Mouse (Mus musculus): ENCODE measurements around the gene Smok3a. TPM values are rescaled to one million over a fixed set of nuclear protein-coding genes. Genes with fewer than 3 reads are reported as not detected.
A peak's percentile ranks its signal among the peaks of the same experiment; 100 is the strongest.

Smok3a gene
- polyA plus RNA-seq, 2 experiments = not detected

DNA sequence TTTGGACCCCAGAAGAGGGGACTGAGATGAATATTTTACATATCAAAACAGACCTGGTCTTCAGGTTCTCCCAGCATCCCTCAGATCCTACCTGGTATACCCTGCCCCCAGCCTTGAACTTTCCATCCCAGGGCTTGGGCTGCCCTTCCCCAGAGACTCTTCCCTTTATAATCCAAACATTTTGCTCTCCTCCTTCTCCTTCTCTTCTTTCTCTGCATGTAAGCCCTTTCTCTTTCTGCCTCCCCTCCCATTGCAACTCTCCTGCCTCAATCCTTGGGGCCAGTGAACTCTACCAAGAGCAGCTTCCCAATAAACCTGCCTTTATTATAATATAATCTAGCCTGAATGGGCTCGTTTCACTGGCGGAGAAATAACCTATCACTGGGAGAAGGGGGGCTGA lies 62.9 kb downstream of the Smok3a start:
- no peak for TF ChIP-seq CTCF (IDR thresholded peaks at IDR 0.05; ENCODE audit: low read depth)
- no peak for TF ChIP-seq EP300 (IDR thresholded peaks at IDR 0.05; ENCODE audit: low read depth)
- Histone ChIP-seq H3K4me2 (ENCODE audit: low read depth) (peak overlapping the region; percentile 89), H3K9ac (replicated peaks) (no peak overlapping the region), H3K27me3 (ENCODE audit: control insufficient read depth, insufficient read depth, low read length) (no peaks in the 10 kb centered on the region), H3K27ac (peak overlapping the region; percentile 51), H3K9me3 (ENCODE audit: control insufficient read depth, low read length) (no peaks in the 10 kb centered on the region), H3K4me1 (replicated peaks; ENCODE audit: control insufficient read depth in 2 of 2, insufficient read depth in 2 of 2, low read length in 1 of 2) (peaks cover 19 to 21% of the 10 kb centered on the region in 2 experiments), H3K36me3 (replicated peaks; ENCODE audit: control insufficient read depth, insufficient read depth, low read depth) (no peaks in the 10 kb centered on the region; the same call in 1 of the 2 replicates), H3K4me3 (ENCODE audit: insufficient read depth in 1 of 2, low read depth in 2 of 2, low read length in 2 of 2) (no peak overlapping the region)
- DNase-seq (ENCODE audit: low read depth in 3 of 3, low spot score in 3 of 3) (no peak), ATAC-seq (ENCODE audit: insufficient read depth) (no peak)
- WGBS (ENCODE audit: insufficient replicate concordance) = 74% methylated on average over 2 of the region's 2 CpGs

Other genes with a start within 250 kb of the Smok3a start
- gene Ppp1r35, start 242.4 kb upstream of the Smok3a start, polyA plus RNA-seq (2012; rRNA removed) = 22.8 and 23.1 TPM in 2 replicates
- gene Ppp1r35, start 242.4 kb upstream of the Smok3a start, polyA plus RNA-seq (2014; fragmentation: Nextera tagmentation; extraction: Ambion mirVana) = 25.5 and 27.0 TPM in 2 replicates
- 12.2 and 13.3 TPM in 2 replicates for gene Mepce, start 233.6 kb upstream of the Smok3a start, polyA plus RNA-seq (2012; rRNA removed)
- gene Mepce, start 233.6 kb upstream of the Smok3a start, polyA plus RNA-seq (2014; fragmentation: Nextera tagmentation; extraction: Ambion mirVana) = 5.1 and 6.4 TPM in 2 replicates
- gene Zcwpw1, start 233.5 kb upstream of the Smok3a start, polyA plus RNA-seq (2012; rRNA removed) = 2.2 and 3.1 TPM in 2 replicates
- gene Zcwpw1, start 233.5 kb upstream of the Smok3a start, polyA plus RNA-seq (2014; fragmentation: Nextera tagmentation; extraction: Ambion mirVana) = 2.1 and 2.4 TPM in 2 replicates
- gene Pilra, start 185.0 kb upstream of the Smok3a start, polyA plus RNA-seq (2012; rRNA removed) = 1.5 and 1.7 TPM in 2 replicates
- 2.0 and 2.2 TPM in 2 replicates for gene Pilra, start 185.0 kb upstream of the Smok3a start, polyA plus RNA-seq (2014; fragmentation: Nextera tagmentation; extraction: Ambion mirVana)
- 2.2 and 3.0 TPM in 2 replicates for gene Pilrb1, start 163.2 kb upstream of the Smok3a start, polyA plus RNA-seq (2012; rRNA removed)
- 3.1 and 3.8 TPM in 2 replicates for gene Pilrb1, start 163.2 kb upstream of the Smok3a start, polyA plus RNA-seq (2014; fragmentation: Nextera tagmentation; extraction: Ambion mirVana)
- gene Pilrb2, start 149.4 kb upstream of the Smok3a start, polyA plus RNA-seq (2012; rRNA removed) = 1.3 and 2.0 TPM in 2 replicates
- 2.7 and 3.5 TPM in 2 replicates for gene Pilrb2, start 149.4 kb upstream of the Smok3a start, polyA plus RNA-seq (2014; fragmentation: Nextera tagmentation; extraction: Ambion mirVana)
- gene Cyp3a13, start 99.6 kb upstream of the Smok3a start, polyA plus RNA-seq (2012; rRNA removed) = 0.83 and 0.87 TPM in 2 replicates
- gene Cyp3a13, start 99.6 kb upstream of the Smok3a start, polyA plus RNA-seq (2014; fragmentation: Nextera tagmentation; extraction: Ambion mirVana) = 3.2 and 3.4 TPM in 2 replicates
- gene Gjc3, start 58.2 kb upstream of the Smok3a start, polyA plus RNA-seq (2012; rRNA removed) = 0.01 TPM in 1 of 2 replicates, not detected in the other
- not detected in 2 replicates for gene Gjc3, start 58.2 kb upstream of the Smok3a start, polyA plus RNA-seq (2014; fragmentation: Nextera tagmentation; extraction: Ambion mirVana)
- 2.7 TPM in 2 replicates for gene Azgp1, start 39.7 kb upstream of the Smok3a start, polyA plus RNA-seq (2012; rRNA removed)
- 3.3 and 4.7 TPM in 2 replicates for gene Azgp1, start 39.7 kb upstream of the Smok3a start, polyA plus RNA-seq (2014; fragmentation: Nextera tagmentation; extraction: Ambion mirVana)
- gene Smok3b, start 168 bp downstream of the Smok3a start, polyA plus RNA-seq (2012; rRNA removed) = not detected in 2 replicates
- not detected in 2 replicates for gene Smok3b, start 168 bp downstream of the Smok3a start, polyA plus RNA-seq (2014; fragmentation: Nextera tagmentation; extraction: Ambion mirVana)
- not detected in 2 replicates for gene Smok3c, start 31.9 kb downstream of the Smok3a start, polyA plus RNA-seq (2012; rRNA removed)
- not detected in 2 replicates for gene Smok3c, start 31.9 kb downstream of the Smok3a start, polyA plus RNA-seq (2014; fragmentation: Nextera tagmentation; extraction: Ambion mirVana)
- 1.5 and 2.2 TPM in 2 replicates for gene Zkscan1, start 63.8 kb downstream of the Smok3a start, polyA plus RNA-seq (2012; rRNA removed)
- 4.7 and 4.9 TPM in 2 replicates for gene Zkscan1, start 63.8 kb downstream of the Smok3a start, polyA plus RNA-seq (2014; fragmentation: Nextera tagmentation; extraction: Ambion mirVana)
- gene Zscan21, start 95.6 kb downstream of the Smok3a start, polyA plus RNA-seq (2012; rRNA removed) = 5.3 and 7.7 TPM in 2 replicates
- 13.3 and 13.9 TPM in 2 replicates for gene Zscan21, start 95.6 kb downstream of the Smok3a start, polyA plus RNA-seq (2014; fragmentation: Nextera tagmentation; extraction: Ambion mirVana)
- 0.81 and 1.4 TPM in 2 replicates for gene Zfp113, start 134.5 kb downstream of the Smok3a start, polyA plus RNA-seq (2012; rRNA removed)
- gene Zfp113, start 134.5 kb downstream of the Smok3a start, polyA plus RNA-seq (2014; fragmentation: Nextera tagmentation; extraction: Ambion mirVana) = 2.6 and 2.7 TPM in 2 replicates
- gene Cops6, start 139.8 kb downstream of the Smok3a start, polyA plus RNA-seq (2012; rRNA removed) = 57.7 and 62.4 TPM in 2 replicates
- gene Cops6, start 139.8 kb downstream of the Smok3a start, polyA plus RNA-seq (2014; fragmentation: Nextera tagmentation; extraction: Ambion mirVana) = 123 and 128 TPM in 2 replicates
- gene Ap4m1, start 150.7 kb downstream of the Smok3a start, polyA plus RNA-seq (2012; rRNA removed) = 10.3 and 10.8 TPM in 2 replicates
- gene Ap4m1, start 150.7 kb downstream of the Smok3a start, polyA plus RNA-seq (2014; fragmentation: Nextera tagmentation; extraction: Ambion mirVana) = 3.9 and 4.6 TPM in 2 replicates
- 96.1 and 116 TPM in 2 replicates for gene Mcm7, start 151.2 kb downstream of the Smok3a start, polyA plus RNA-seq (2012; rRNA removed)
- gene Mcm7, start 151.2 kb downstream of the Smok3a start, polyA plus RNA-seq (2014; fragmentation: Nextera tagmentation; extraction: Ambion mirVana) = 182 and 200 TPM in 2 replicates
- 32.8 and 34.7 TPM in 2 replicates for gene Taf6, start 166.2 kb downstream of the Smok3a start, polyA plus RNA-seq (2012; rRNA removed)
- gene Taf6, start 166.2 kb downstream of the Smok3a start, polyA plus RNA-seq (2014; fragmentation: Nextera tagmentation; extraction: Ambion mirVana) = 33.2 and 37.9 TPM in 2 replicates
- gene Cnpy4, start 166.2 kb downstream of the Smok3a start, polyA plus RNA-seq (2012; rRNA removed) = 6.3 and 9.5 TPM in 2 replicates
- gene Cnpy4, start 166.2 kb downstream of the Smok3a start, polyA plus RNA-seq (2014; fragmentation: Nextera tagmentation; extraction: Ambion mirVana) = 12.6 and 12.8 TPM in 2 replicates
- 1.8 and 2.2 TPM in 2 replicates for gene Mblac1, start 173.1 kb downstream of the Smok3a start, polyA plus RNA-seq (2012; rRNA removed)
- 2.2 and 2.9 TPM in 2 replicates for gene Mblac1, start 173.1 kb downstream of the Smok3a start, polyA plus RNA-seq (2014; fragmentation: Nextera tagmentation; extraction: Ambion mirVana)
- gene Nxpe5, start 204.6 kb downstream of the Smok3a start, polyA plus RNA-seq (2012; rRNA removed) = 0.09 and 0.10 TPM in 2 replicates
- 0.09 and 0.23 TPM in 2 replicates for gene Nxpe5, start 204.6 kb downstream of the Smok3a start, polyA plus RNA-seq (2014; fragmentation: Nextera tagmentation; extraction: Ambion mirVana)
- gene Lamtor4, start 234.2 kb downstream of the Smok3a start, polyA plus RNA-seq (2012; rRNA removed) = 26.2 and 36.3 TPM in 2 replicates
- 35.5 and 35.6 TPM in 2 replicates for gene Lamtor4, start 234.2 kb downstream of the Smok3a start, polyA plus RNA-seq (2014; fragmentation: Nextera tagmentation; extraction: Ambion mirVana)
- gene BC037034, start 242.8 kb downstream of the Smok3a start, polyA plus RNA-seq (2012; rRNA removed) = 22.4 and 27.6 TPM in 2 replicates
- gene BC037034, start 242.8 kb downstream of the Smok3a start, polyA plus RNA-seq (2014; fragmentation: Nextera tagmentation; extraction: Ambion mirVana) = 1.9 and 2.5 TPM in 2 replicates